Mouse (Mus musculus): ENCODE results near the gene Map2. TPM values are rescaled to one million over a fixed set of nuclear protein-coding genes. Genes with fewer than 3 reads are reported as not detected.
A peak's percentile ranks its signal among the peaks of the same experiment; 100 is the strongest.

The Map2 gene
- polyA plus RNA-seq, 1 experiment from 2014 or later, result 36.2 TPM

- no peaks in the 10 kb centered on the region for H3K36me3 ChIP-seq (replicated peaks)
- no peaks in the 10 kb centered on the region for H3K27me3 ChIP-seq (replicated peaks; ENCODE audit: low read depth, poor library complexity, severe bottlenecking)
- H3K9me3 ChIP-seq, result no peaks in the 10 kb centered on the region
- WGBS, result 77% methylated on average over 2 of the region's 2 CpGs
- DNase-seq (ENCODE audit: low spot score), result no peak
- H3K4me1 ChIP-seq, result no peaks in the 10 kb centered on the region
- H3K4me3 ChIP-seq, result no peak overlapping the region
- H3K27ac ChIP-seq (replicated peaks), result no peak overlapping the region
Observed at GRCm38 (mm10) chr1:66449471-66449870, 274.4 kb downstream of the Map2 start.

GRCm38 (mm10) chr1:66456580-66456979 lies 281.5 kb downstream of the Map2 start:
- peak; percentile 11 for DNase-seq (ENCODE audit: low spot score)
- no peaks in the 10 kb centered on the region for H3K4me1 ChIP-seq
- no peaks in the 10 kb centered on the region for H3K36me3 ChIP-seq (replicated peaks)
- 17% methylated on average over 2 of the region's 2 CpGs for WGBS
- H3K27ac ChIP-seq (replicated peaks), result no peak overlapping the region
- H3K27me3 ChIP-seq (replicated peaks; ENCODE audit: low read depth, poor library complexity, severe bottlenecking), result no peaks in the 10 kb centered on the region
- H3K4me3 ChIP-seq, result no peak overlapping the region
- no peaks in the 10 kb centered on the region for H3K9me3 ChIP-seq

GRCm38 (mm10) chr1:66457747-66458146 lies 282.7 kb downstream of the Map2 start:
- no peaks in the 10 kb centered on the region for H3K4me1 ChIP-seq
- no peaks in the 10 kb centered on the region for H3K9me3 ChIP-seq
- no peak for DNase-seq (ENCODE audit: low spot score)
- H3K27me3 ChIP-seq (replicated peaks; ENCODE audit: low read depth, poor library complexity, severe bottlenecking), result no peaks in the 10 kb centered on the region
- 77% methylated on average over 3 of the region's 3 CpGs for WGBS
- H3K4me3 ChIP-seq, result no peak overlapping the region
- no peaks in the 10 kb centered on the region for H3K36me3 ChIP-seq (replicated peaks)
- no peak overlapping the region for H3K27ac ChIP-seq (replicated peaks)

DNA sequence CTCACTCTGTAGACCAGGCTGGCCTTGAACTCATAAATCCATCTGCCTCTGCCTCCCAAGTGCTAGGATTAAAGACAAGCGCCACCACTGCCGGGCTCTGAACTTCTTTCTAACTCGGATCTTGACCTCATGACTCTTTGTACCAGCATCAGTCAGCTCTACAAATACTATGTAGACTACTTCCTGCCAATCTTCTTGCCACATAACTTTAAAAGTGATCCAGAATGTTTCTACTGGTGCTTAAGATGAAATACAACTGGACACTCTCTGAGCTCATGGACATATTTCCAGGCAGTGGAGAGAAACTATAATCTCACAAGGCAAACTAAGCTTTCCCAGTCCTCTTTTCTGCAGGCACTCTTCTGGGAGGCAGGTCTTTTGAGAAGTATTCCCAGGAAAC lies 284.3 kb downstream of the Map2 start:
- no peaks in the 10 kb centered on the region for H3K27me3 ChIP-seq (replicated peaks; ENCODE audit: low read depth, poor library complexity, severe bottlenecking)
- H3K36me3 ChIP-seq (replicated peaks), result no peaks in the 10 kb centered on the region
- no peak overlapping the region for H3K4me3 ChIP-seq
- H3K27ac ChIP-seq (replicated peaks), result no peak overlapping the region
- no peak for DNase-seq (ENCODE audit: low spot score)
- WGBS, result 72% methylated on average over 3 of the region's 3 CpGs
- H3K4me1 ChIP-seq, result no peaks in the 10 kb centered on the region
- H3K9me3 ChIP-seq, result no peaks in the 10 kb centered on the region

DNA sequence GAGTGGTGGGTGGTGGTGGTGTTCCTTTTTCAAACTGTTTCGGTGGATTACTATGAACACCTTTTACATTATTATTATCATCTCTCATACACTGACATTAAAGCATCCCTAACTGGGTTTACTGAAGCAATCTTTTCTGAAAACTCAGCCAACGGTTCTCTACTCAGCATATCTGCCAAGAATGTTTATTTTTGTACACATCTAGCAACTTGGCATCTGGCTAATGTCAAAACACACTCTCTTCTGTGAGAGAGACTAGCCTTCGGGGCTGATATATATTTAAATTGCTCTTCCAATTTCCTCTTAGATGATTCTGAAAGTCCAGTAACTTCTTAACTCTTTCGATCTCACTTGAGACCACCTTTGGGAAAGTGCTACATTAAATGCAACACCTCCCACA lies 285.8 kb downstream of the Map2 start:
- no peak overlapping the region for H3K4me3 ChIP-seq
- no peaks in the 10 kb centered on the region for H3K36me3 ChIP-seq (replicated peaks)
- H3K27me3 ChIP-seq (replicated peaks; ENCODE audit: low read depth, poor library complexity, severe bottlenecking), result no peaks in the 10 kb centered on the region
- no peaks in the 10 kb centered on the region for H3K9me3 ChIP-seq
- no peaks in the 10 kb centered on the region for H3K4me1 ChIP-seq
- H3K27ac ChIP-seq (replicated peaks), result no peak overlapping the region
- DNase-seq (ENCODE audit: low spot score), result no peak
- 82% methylated on average over 4 of the region's 4 CpGs for WGBS

GRCm38 (mm10) chr1:66467821-66468703 lies 293.0 kb downstream of the Map2 start, which contains the start of gene Unc80:
Gene Unc80, plus strand, starts transcription at chr1:66468367.
- peaks cover 36% of the 10 kb centered on the region for H3K27me3 ChIP-seq (replicated peaks; ENCODE audit: low read depth, poor library complexity, severe bottlenecking)
- DNase-seq (ENCODE audit: low spot score), result peak; percentile 83
- H3K9me3 ChIP-seq, result no peaks in the 10 kb centered on the region
- H3K4me3 ChIP-seq, result peak within 1 kb of the TSS; percentile 68
- H3K36me3 ChIP-seq (replicated peaks), result no peaks in the 10 kb centered on the region
- peaks cover 13% of the 10 kb centered on the region for H3K4me1 ChIP-seq
- peak within 1 kb of the TSS; percentile 54; the same call in 1 of the 2 replicates for H3K27ac ChIP-seq (replicated peaks)
- under 1% methylated on average over 61 of the region's 83 CpGs for WGBS

- 16% methylated on average over 3 of the region's 3 CpGs for WGBS
- DNase-seq (ENCODE audit: low spot score), result no peak
- Histone ChIP-seq H3K4me1 (peaks cover 13% of the 10 kb centered on the region), H3K4me3 (peak overlapping the region; percentile 68), H3K27me3 (replicated peaks; ENCODE audit: low read depth, poor library complexity, severe bottlenecking) (peaks cover 36% of the 10 kb centered on the region), H3K9me3 (no peaks in the 10 kb centered on the region), H3K27ac (replicated peaks) (no peak overlapping the region), H3K36me3 (replicated peaks) (no peaks in the 10 kb centered on the region)
Observed at GRCm38 (mm10) chr1:66468704-66469020, 293.6 kb downstream of the Map2 start.

DNA sequence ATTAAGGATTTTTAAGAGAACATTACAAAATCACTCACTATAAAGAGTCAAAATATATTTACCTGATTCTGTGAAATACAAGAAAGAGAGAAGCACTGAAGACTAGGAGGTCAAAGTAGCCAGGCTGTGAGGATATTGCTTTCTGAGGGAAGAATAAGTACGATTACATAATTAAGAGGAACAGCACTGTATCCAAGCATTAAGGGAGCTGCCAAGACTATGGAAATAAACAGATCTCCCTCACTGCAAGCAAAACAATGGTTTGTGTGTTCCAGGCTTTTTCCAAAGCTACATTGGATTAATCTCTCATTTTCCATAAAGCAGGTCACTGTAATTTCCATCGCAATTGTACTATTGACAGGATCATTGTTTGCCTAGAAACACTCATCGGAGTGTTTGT lies 307.7 kb downstream of the Map2 start:
- Histone ChIP-seq H3K4me1 (no peaks in the 10 kb centered on the region), H3K9me3 (no peaks in the 10 kb centered on the region), H3K27me3 (replicated peaks; ENCODE audit: low read depth, poor library complexity, severe bottlenecking) (no peaks in the 10 kb centered on the region), H3K4me3 (no peak overlapping the region), H3K36me3 (replicated peaks) (no peaks in the 10 kb centered on the region), H3K27ac (replicated peaks) (no peak overlapping the region)
- 90% methylated on average over 3 of the region's 3 CpGs for WGBS
- DNase-seq (ENCODE audit: low spot score), result no peak

Other genes with a start within 250 kb of the Map2 start
- not detected in 2 replicates for gene Crygf, start 248.8 kb upstream of the Map2 start, polyA plus RNA-seq (2016; fragmentation: Nextera tagmentation; extraction: Ambion mirVana)

All from embryonic facial prominence, embryonic 10.5 days (tissue).